Comparison of ENCODE assay signal across 10 mouse cellular contexts in the genomic region with DNA sequence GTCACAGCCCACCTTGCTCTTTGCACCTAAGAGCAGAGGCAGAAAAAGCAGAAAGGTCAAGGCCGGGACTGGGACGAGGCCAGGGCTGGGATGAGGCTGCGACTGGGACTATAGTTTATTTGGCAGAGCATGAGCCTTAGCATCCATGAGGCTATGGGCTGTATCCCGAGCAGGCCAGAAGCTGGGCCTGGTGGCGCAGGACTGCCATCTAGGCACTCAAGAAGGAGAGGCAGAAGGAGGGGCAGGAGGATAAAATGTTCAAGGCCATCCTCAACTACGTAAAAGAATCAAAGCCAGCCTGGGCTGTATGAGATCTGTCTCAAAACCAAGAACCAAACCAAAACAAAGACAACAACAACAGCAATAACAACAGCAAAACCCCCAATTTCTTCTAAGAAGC. TPM values are rescaled to one million over a fixed set of nuclear protein-coding genes. Genes with fewer than 3 reads are reported as not detected.
DNase-seq lines count a peak whose midpoint lies in the region; ATAC-seq lines count a peak whose summit lies in the region.
"Had no signal": no experiment of that assay in that cellular context is flagged by ENCODE, and none has a peak within 500 bp of the region (broad histone marks: within the 10 kb centered on the region; RNA-seq: fewer than 3 reads in every experiment).

No protein-coding gene starts in this region.

- H3K4me2 ChIP-seq in kidney, embryonic 16.5 days (replicated peaks; ENCODE audit: low read depth, low read length), result no peak overlapping the region
- H3K4me2 ChIP-seq in limb, embryonic 11.5 days (ENCODE audit: low read depth, severe bottlenecking), result no peak overlapping the region
- H3K4me2 ChIP-seq: midbrain, embryonic 11.5 days had no signal

- no peaks in the 10 kb centered on the region for H3K9me3 ChIP-seq in kidney, embryonic 16.5 days (ENCODE audit: low read length)
- no peaks in the 10 kb centered on the region for H3K9me3 ChIP-seq in limb, embryonic 11.5 days (ENCODE audit: control insufficient read depth, low read length)

- H3K27ac ChIP-seq in kidney, embryonic 16.5 days (ENCODE audit: low read length), result peak overlapping the region; percentile 79
- 0 out of 2 replicates have a peak overlapping the region, but pooled peaks have one; percentile 42 for H3K27ac ChIP-seq in limb, embryonic 11.5 days (replicated peaks; ENCODE audit: low read depth, low read length)

- no peaks in the 10 kb centered on the region for H3K27me3 ChIP-seq in kidney, embryonic 16.5 days (ENCODE audit: insufficient read depth, low read length)
- no peaks in the 10 kb centered on the region for H3K27me3 ChIP-seq in limb, embryonic 11.5 days (ENCODE audit: control insufficient read depth, insufficient read depth, low read length)

- no peak for DNase-seq in kidney, postnatal 36 days
- DNase-seq in 416B (ENCODE audit: low read depth), result peak; percentile 42
- DNase-seq in limb, embryonic 11.5 days (ENCODE audit: low spot score), result peak; percentile 29
- DNase-seq in ovary, postnatal 10 days (ENCODE audit: low spot score), result no peak
- DNase-seq in left cerebral cortex, postnatal 25 days (ENCODE audit: low spot score in 2 of 2), result no peak
- DNase-seq: gastrocnemius, postnatal 36 days had no signal

- no peak overlapping the region for H3K4me3 ChIP-seq in kidney, embryonic 16.5 days (ENCODE audit: low read length)
- H3K4me3 ChIP-seq in limb, embryonic 11.5 days (ENCODE audit: low read depth, low read length), result no peak overlapping the region
- H3K4me3 ChIP-seq: erythroblast, embryonic 14.5 days had no signal

- intact Hi-C loops in left cerebral cortex, postnatal 25 days (cut with DNase I), result no loop called here

- peaks cover 31% of the 10 kb centered on the region for H3K36me3 ChIP-seq in kidney, embryonic 16.5 days (ENCODE audit: insufficient read depth, low read length)
- H3K36me3 ChIP-seq in limb, embryonic 11.5 days (ENCODE audit: control insufficient read depth, insufficient read depth, low read length), result no peaks in the 10 kb centered on the region

- no peak for ATAC-seq in kidney, embryonic 16.5 days (ENCODE audit: low FRiP score, low TSS enrichment)
- ATAC-seq in CD4-positive, CD25-positive, alpha-beta regulatory T cell, adult 4 months, result peak; percentile 19
- no peak for ATAC-seq in limb, embryonic 11.5 days (ENCODE audit: insufficient number of reproducible peaks, low FRiP score, low TSS enrichment, low read depth)

- WGBS in kidney, embryonic 16.5 days, result 73% methylated on average over 6 of the region's 6 CpGs
- WGBS in limb, embryonic 11.5 days, result 62% methylated on average over 6 of the region's 6 CpGs

- H3K4me1 ChIP-seq in kidney, embryonic 16.5 days (ENCODE audit: insufficient read depth, low read length), result peaks cover 21% of the 10 kb centered on the region
- H3K4me1 ChIP-seq in limb, embryonic 11.5 days (ENCODE audit: control insufficient read depth, insufficient read depth, low read length), result peaks cover 6% of the 10 kb centered on the region; the same call in 1 of the 2 replicates

- 0 out of 2 replicates have a peak overlapping the region, but pooled peaks have one; percentile 25 for H3K9ac ChIP-seq in kidney, embryonic 16.5 days (replicated peaks; ENCODE audit: low read length)
- H3K9ac ChIP-seq in limb, embryonic 11.5 days (ENCODE audit: low read length), result no peak overlapping the region

RNA-seq across cellular contexts. Expression of a gene that starts 52.6 kb away (rescaled TPM):
- polyA plus RNA-seq in kidney, embryonic 16.5 days (2015; fragmentation: Nextera tagmentation; extraction: Ambion mirVana), result 33.8 and 35.9 TPM in 2 replicates
- polyA plus RNA-seq in CD4-positive, CD25-positive, alpha-beta regulatory T cell, adult 4 months (2017; shearing (Covaris generic)), result 10 to 100 TPM; 24.3 to 26.3 TPM
- polyA plus RNA-seq in limb, embryonic 11.5 days (2014; fragmentation: Nextera tagmentation; extraction: Ambion mirVana), result 14.8 and 15.1 TPM in 2 replicates
- 10 to 100 TPM; 13.1 to 13.8 TPM for total RNA-seq in left cerebral cortex, postnatal 25 days (2021)

Comparison
In these comparisons a context has a peak if more than half of its experiments do, and no peak if none do; other contexts are left out.
1. DNase-seq: peak in 416B (single experiment) and limb, embryonic 11.5 days (single experiment); none in kidney, postnatal 36 days (0 of 2), ovary, postnatal 10 days (single experiment) and left cerebral cortex, postnatal 25 days (0 of 2).